Mouse (Mus musculus) urinary bladder, postnatal 4 days (tissue): ENCODE measurements around the gene Apobec2.
"Not testable (repeated sequence)": the region's sequence is repeated elsewhere in the genome, so short reads cannot be mapped to it uniquely, and the experiment has no call there.

Source experiments
- DNase-seq, 2 experiments: peaks; one replicate each; pipeline ENCODE4 v3.0.0; 2021 to 2022; ENCODE audit warnings: low spot score in 2 of 2

Apobec2 gene

DNA sequence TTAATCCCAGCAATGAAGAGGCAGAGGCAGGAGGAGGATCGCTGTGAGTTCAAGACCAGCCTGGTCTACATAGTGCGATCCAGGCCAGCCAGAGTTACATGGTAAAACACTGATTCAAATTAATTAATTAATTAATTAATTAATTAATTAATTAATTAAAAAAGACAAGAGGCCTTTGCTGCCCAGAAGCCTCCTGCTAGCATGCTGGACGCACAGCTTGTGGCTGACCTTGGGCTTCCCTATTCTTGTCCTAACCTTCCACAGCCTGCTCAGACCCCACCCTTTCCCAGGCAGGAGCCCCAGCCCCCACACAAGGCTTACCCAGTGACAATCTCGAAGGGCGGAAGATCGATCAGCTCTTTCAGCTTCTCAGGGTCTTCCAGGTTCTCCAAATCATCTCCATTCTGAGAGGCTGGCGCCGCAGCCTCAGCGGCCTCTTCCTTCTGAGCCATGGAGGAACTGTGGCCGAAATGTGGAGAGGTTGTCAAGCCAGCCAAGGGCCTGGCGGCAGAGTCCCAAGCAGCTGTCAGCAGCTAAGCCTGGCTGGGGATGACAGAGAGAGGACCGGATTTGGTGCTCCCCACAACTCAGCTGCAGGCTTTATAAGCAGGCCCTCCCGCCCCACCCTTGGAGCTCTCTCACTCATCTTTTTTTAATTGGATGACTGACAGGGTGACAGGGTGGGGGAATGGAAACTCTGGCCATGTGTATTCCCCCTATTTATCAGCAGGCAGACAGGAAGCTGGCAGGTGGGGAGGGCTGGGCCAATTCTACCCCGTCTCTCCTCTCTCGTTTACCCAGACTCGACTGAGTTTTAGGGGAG is at the start of gene Apobec2:
Gene Apobec2 (minus strand): TSS at position 773 of the 823 bp plus-strand sequence.
- no peak for DNase-seq

DNA sequence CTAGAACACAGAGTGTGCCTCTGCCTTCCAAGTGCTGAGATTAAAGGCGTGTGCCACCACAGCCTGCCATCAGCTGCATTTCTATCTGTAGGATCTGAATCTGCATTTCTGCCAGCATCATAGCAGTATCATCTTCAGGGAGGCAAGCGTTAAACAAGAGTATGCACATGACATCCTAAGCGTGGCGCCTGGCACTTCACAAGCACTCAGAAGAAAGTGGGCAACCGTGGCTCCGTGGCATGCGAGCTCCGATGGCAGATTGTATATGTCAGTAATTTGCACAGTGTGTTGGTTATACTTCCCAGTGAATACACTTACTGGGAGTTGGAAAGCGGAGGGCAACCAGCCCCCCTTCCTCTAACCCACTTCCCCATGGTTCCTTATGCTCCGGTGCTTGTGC is 47.2 kb upstream of the Apobec2 start:
- DNase-seq = no peak

DNA sequence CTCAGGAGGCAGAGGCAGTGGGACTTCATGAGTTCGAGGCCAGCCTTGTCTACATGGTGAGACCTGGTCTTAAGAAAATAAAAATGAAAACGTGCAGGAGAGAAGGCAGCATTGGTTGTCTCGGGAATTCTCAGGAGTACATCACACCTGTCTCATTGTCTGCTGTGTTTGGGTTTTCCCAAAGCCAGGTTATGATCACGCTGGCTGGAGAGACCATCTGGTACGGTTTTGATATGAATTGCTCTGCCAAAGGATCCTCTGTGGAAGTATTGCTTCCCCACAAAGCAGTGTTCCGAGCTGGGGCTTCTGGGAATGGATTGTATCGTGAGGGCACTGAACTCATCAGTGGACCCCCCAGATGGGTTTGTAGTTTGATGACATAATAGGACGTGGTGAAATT is 42.7 kb upstream of the Apobec2 start:
- DNase-seq = no peak

DNA sequence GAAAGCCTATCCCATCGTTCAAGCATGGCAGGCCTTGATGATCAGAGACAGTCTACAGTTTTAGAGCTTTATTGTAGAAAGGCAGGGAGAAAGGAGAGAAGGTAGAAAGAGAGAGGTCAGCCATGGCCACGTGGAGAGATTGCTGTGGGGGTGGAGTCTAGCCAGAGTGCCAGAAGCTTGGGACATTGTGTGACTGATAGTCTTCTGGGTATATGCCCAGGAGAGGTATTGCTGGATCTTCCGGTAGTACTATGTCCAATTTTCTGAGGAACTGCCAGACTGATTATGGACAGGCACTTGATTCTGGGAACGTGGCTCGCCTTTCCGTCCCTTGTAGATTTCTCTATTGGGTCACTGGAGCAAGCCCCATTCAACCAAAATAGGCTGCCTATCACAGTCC is 41.6 kb upstream of the Apobec2 start:
- not testable (repeated sequence) for DNase-seq

DNA sequence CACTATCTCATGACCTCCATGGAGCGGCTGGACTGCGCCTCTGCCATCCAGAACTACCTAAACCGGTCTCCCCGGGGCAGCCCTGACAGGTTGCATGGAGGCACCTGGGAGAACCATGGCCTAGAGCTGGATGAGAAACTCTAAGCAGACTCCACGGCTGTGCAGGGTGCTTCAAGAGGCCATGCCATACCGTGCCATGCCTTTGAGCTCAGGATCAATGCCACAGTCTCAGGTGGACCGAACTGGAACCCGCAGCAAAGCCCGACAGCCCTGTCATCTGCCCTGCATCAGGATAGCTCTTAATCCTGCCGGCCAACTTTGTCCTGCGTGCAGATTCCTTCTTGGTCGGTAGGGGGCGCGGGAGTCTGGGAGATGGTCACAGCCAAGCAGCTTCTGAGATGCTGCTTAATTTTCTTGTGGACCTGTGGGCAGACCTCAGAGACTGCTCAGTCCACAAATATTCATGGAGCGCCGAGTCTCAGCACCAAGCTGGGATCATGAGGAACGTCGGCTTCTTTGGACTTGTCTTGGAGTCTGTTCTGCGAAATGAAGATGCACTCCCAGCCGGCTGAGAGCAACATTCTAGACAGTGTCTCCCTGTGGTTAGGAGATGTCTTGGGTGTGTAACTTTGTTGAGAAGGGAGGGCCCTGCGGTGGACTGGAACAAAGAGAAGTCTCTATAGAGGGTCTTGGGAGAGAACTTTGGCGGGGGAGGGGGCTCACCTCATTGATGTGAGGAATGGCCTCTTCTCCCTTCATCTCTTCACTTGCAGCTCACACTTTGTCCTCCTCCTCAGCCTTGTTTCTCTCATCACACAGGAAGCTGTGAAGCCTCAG is 34.9 kb upstream of the Apobec2 start:
- peak; percentile 71 to 89 for DNase-seq

DNA sequence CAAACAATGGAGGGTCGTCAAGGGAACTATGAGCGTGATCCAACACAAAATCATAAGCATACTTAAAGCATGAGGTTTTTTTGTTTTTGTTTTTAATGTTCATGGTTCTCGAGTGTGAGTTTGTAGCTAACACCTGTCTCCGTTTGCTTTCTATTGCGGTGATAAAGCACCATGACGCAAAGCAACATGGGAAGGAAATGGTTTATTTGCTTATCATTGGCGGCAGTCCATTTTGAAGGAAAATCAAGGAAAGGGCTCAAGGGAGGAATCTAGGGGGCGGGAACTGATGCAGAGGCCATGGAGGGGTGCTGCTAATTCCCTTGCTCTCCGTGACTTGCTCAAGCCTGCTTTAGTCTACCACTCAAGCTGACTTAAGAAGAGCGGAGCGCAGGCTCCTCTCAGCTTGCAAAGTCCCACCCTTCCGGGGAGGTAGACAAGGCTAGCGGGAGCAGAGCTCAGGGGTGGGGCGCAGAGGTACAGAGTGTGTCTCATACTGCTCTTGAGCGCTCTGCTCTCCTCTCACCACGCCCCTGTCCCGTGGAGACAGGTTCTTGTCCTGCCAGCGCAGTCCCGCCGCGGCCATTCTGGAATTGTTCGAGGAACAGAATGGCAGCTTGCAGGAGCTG is 34.2 kb upstream of the Apobec2 start:
- DNase-seq = no peak

DNA sequence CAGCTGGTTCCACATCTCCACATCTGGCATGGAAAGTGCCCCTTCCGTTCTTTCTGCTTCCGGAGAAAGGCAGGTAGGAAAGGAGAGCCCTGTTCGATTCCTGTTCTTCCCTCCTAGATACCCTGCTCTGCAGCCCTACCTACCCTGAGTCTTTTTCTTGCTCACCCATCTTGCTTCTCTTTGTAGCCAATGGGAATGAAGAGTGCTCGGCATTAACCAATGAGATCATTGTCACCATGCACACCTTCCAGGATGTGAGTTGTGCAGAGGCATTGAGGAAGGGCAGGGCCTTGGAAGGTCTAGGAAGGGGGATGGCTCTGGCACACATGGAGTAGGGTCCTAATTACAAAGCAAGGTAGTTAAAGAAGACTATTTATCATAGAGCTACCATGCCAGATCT is 30.7 kb upstream of the Apobec2 start:
- DNase-seq = no peak

DNA sequence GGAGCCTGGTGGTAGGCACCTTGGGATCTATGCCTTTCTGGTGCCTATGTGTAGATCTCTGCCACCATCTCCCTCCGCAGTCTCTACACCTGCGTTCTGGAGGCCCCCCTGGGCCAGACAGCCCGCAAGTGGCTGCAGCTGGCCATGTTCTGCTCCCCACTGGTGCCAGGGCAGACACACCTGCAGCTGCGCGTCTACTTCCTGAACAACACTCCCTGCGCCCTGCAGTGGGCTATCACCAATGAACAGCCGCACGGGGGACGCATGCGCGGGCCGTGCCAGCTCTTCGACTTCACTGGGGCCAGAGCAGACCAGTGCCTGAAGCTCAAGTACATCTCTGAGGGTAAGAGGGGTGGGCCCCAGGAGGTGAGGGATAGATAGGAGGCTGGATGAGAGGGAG is 29.4 kb upstream of the Apobec2 start:
- no peak for DNase-seq

DNA sequence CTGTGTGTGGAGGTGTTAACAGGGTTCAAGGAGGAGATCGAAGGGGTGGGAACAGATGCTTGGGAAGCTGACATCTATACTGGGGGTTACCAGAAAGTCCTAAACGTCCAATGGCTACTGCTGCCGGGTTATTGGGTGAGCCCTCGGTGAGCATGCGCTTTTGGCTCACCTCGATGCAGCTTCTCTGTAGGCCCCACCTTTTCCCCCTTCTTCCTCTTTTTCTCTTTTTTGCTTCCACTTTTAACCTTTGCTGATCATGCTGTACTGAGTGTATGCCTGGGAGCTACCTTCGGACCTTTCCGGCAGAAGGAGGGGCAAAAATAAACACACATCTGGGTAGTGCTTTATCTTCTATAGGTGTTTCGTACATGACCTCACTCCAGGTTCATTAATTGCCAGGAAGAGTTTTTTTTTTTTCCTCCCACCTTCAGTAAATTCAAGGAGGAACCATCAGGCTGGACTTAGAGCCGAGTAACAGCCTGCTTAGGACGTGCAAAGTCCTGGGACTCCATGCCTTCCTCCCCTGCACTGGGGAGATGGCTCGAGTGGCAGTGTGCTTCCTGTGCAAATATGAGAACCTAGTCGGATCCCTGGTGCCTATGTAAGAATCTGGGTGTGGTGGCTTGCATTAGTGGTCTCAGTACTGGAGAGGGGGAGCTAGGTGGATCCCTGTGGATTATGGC is 25.4 kb upstream of the Apobec2 start:
- DNase-seq = no peak

DNA sequence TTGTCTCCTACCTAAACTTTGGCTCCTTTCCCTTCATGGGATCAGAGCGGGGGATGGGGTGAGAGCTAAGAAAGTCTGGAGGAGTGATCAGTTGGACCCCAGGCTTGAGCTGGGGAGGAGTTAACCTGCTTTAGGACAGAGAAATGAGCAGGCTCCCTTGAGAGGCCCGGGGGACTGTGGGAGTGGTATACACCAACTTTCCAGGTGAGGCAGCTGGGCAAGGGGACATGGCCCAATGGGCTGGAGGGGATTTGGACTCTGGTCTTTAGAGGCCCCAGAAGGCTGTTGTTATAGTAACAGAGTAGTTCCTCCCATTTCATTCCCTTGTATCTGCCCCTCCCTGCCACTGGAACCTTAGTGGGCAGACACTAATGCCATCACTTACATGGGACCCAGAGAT is 23.2 kb upstream of the Apobec2 start:
- no peak for DNase-seq

DNA sequence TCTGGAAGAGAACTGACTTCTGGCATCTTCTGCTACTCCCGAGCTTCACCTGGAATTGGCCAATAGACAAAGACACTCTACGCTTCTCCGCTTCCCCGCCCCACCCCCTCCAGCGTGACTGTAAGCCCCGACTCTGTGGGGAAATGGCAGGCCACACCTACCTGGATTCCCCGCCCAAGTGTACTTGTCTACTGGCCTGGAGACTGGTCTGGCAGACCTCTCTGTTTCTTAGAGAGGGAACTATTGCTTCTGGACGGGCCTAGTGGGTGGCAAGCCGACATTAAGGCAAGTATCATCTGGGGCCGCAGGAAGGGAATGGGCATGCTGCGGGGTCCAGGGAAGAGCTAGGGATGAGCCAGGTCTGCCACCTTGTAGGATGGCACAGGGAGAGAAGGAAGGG is 22.0 kb upstream of the Apobec2 start, which contains the start of gene Unc5cl:
Gene Unc5cl (plus strand): TSS at position 214 of the 400 bp plus-strand sequence.
- no peak for DNase-seq

DNA sequence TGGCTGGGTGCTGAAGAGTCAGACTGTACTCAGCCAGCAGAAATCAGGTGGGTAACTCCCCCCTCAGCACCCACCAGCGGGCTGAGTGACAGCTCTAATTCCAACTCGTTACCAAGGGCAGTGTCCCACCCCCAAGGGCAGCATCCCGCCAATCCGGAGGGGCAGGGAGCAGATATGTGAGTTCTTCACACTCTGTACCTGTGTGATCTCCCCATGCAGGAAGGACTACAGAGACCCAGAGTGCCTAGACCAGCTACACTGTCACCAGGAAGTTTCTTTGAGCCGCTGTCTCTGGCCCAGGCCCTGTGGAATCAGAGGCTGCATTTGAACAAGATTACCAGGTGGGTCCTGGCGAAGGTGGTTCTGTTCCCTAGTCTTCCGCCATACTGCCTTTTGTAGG is 21.5 kb upstream of the Apobec2 start:
- DNase-seq = no peak

DNA sequence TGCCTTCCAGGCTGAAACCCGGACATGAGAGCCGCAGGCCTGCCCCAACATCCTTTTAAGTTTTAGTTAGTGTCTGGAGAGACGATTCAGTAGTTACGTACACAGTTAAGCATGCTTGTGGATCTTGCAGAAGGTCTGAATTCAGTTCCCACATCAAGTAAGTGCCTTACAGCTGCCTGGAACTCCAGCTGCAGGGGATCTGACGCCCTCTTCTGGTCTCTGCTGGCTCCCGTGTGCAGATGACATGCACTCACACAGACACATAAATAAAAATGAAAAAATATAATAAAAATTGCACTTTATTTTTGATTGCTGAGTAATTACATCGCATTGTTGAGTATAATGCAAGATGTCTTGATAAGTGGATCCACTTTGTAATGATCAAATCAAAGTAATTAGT is 20.8 kb upstream of the Apobec2 start:
- no peak for DNase-seq

DNA sequence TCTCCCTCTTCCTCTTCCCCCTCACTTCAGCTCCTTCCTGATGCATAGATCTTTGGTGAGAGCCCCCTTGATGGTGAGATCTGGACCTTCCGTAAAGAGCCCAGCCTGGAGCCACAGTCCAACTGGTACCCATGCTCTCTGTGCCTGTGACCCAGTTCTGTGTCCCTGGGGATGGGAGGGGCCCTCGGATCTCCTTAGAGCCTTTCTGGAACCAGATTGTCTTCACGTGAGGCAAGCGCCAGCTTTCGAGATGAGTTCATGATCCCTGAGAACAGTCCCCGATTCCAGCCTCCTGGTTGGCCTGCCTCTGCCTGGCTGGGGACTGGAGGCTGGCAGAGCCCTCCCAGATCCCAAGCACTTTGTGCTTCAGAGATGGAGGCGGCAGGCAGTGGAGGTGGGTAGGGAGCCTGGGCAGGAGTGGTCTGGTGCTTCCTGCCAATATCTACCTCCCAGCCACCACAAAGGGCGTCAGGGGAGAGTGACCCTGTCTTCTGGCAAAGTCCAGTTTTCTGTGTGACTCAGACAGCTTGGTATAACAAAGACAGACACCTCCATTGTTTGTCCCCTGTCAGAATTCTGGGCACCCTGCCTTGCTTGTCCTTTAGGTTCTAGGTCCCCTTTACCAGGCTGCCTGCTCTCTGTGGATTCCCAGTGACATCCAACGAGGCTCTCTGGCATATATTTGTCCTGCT is 19.2 kb upstream of the Apobec2 start:
- no peak for DNase-seq

DNA sequence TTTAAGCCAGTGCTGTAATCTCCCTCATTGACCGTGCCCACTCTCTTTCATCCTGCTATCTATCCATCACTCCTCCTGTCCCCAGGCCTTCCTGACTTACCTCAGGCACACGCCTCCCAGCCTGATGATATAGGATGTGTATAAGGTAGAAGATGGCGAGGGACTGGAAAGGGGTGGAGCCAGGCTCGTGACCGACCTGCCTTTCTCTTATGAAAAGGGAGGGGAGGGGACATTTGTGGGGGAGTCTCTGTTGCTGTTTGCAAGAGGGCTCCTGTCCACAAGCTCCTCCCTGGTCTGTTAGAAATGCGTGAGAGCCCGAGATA is 18.6 kb upstream of the Apobec2 start, which contains the start of gene Tspo2:
Gene Tspo2 (minus strand): TSS at position 170 of the 323 bp plus-strand sequence.
- no peak for DNase-seq

DNA sequence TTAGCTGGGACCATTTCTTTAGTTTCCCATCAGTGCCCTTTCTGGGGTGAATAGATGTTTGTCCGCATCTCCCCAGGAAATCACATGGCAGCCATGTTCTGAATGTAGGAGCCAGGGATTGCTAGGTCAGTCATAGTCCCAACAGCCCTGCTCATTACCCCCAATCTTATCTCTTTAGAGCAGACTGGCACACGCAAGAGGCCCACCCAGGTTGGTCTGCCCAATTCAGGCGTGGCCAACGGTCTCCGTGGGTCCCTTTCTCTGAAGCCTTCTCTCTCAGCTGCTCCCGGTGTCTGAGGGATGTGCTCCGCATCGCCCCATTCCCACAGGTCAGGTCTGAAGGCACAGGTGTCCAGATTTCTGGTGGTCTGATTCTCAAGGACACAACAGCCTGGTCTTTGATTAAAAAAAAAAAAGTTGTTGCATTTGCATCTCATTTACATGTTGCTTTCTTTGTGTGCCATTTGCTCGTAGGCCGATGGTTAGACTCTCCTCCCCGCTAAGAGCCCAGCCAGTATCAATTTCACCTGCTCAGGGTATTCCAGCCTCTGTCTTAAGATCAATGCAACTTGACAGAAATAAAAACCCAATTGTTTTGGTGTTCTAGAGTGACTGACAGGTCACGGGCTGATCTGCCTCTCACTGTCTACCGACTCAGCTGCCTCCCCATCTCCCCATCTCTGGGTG is 18.1 kb upstream of the Apobec2 start:
- no peak for DNase-seq

DNA sequence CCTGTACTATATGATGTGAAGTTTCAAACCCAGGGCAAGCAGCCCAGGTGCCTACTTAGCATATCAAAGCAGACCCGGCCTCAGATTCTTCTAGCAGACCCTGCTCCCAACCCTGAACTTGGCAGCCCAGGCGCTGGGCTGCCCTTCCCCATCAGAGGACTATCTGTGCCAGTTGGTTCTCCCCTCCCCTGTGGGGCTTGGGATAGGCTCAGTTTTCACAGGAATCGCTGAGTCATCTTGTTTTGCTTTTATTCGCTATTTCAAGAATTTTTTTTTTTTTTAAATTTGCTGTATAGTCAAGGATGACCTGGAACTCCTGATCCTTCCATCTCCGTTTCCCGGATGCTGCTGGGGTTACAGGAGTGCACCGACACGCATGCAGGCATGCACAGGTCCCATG is 14.9 kb upstream of the Apobec2 start:
- no peak for DNase-seq

DNA sequence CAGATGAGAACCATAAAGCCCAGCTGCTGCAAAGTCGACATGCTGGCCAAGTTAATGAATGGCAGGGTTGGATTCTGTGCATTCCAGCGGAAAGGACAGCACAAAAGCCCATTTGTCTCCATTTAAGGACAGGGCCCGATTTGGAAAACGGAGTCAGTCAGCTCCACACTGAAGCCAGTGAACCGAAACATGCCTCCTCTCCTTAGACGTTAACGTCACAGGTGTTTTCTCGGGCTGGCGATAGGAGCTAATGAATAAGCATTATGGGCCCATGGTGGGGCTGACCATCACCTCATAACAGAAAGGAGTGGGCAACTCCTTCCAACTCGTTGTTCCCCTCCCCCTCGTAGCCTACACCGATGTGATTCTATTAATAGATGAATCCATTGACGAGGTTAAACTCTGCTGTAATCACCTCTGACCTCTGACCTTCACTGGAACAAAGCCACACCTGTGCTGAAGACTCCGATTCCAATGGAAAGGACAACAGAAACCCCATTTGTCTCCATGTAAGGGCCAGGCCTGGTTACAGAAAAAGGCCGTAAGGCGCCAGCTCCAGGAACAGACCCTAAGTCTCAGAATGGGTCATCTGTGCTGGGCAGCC is 10.9 kb upstream of the Apobec2 start:
- DNase-seq = no peak

DNA sequence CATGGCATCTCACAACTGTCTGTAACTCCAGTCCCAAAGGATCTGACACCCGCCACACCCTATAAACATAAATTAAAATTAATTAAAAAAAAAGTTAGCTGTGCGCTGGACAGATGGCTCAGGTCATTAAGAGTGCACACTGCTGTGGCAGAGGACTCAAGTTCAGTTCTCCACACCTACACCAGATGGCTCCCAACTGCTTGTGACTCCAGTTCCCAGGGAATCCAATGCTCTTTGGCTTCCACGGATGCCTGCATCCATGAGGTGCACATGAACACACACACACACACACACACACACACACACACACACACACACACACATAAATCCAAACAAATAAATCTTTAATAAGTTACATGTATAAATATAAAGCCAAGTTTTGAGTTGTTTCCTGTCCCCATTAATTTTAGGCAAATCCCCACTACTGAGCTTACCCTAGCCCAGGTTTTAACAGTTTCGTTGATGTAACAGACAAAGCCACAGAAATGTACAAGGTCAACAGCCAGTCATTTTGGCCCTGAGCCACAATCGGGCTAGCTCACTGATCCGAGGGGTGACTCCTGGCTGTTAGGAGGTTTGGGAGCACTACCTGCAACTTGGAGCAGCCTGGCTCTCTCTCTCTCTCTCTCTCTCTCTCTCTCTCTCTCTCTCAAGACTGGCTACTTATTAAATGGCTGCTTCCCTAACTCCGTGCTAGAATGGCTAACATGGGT is 10.2 kb upstream of the Apobec2 start:
- DNase-seq = no peak
